Mouse (Mus musculus): ENCODE measurements around the gene Mansc4. TPM values are rescaled to one million over a fixed set of nuclear protein-coding genes. Genes with fewer than 3 reads are reported as not detected.

The Mansc4 gene
- under 1 TPM in 1 of 2 experiments, not detected in 1; 0.51 TPM for total RNA-seq (2021)
- long read RNA-seq, experiment 1, result 0 reads
- long read RNA-seq, experiment 2, result 0 reads

DNA sequence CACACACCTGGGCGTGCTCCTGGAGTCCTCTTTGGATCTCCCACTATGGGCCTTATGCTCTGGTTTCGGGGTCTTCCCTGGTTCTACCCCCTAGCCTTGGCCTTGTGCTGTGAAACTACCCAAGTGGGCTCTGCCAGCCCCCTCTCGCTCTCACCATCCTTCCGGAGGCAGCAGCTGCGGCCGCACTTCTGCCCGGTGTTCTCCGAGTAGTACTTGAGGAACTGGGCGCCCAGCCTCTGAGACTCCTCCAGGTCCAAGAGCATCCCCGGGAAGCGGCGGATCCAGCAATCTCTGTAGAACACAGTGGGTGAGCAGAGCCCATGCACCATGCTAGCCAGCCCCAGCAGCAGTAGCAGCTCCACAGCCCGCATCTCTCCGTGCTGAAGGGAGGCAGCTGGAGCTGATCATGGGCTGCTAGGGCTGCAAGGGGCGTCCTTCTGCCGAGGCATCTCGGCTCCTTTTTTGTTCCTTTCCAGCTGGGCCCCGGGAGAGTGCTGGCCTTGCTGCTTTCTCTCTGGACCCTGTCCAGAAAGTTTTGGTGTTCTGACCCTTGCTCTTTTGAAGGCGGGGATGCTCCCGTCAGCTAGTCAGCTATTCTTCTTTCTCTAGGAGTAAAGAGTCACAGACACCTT is at the start of gene Mansc4:
Mansc4 (minus strand) TSS at position 439 of the 632 bp plus-strand sequence.
- DNase-seq, result peak; percentile 42

DNA sequence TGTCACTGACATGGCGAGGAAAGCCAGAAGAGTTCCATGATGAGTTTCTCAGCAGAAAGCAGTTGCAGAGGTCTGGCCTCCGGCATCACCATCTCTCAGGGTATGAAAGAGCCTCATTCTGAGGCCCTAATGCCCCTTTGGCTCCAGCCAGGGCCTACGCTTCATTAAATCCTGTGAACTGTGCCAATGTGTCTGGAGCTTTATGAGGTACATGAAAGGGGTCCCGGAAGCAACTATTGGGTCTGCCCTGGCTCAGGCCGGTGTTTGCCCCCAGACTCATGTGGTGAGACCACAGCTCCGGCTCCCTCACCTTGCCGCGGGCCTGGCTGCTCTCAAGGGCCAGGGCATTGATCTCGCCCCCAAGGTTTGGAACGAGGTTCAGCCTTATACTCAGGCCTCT is 40.4 kb upstream of the Mansc4 start:
- DNase-seq, result no peak

DNA sequence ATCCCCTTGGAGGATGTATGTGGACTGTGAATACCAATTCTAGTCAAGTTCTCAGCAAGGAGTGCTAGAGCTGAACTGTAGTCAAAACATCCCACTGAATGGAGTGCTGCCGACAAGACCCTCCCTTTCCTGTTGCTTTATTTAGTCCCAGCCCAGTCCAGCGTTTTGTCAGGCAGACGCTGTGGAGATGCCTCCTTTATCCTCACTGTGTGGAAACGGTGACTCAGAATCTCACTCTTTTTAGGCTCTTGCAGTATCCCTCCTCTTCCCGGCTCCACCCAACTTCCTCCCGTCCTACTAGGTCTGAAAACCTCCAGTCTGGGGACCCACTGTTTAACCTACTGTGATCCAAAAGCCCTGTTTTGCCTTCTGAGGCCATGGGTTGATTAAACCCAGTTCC is 34.5 kb upstream of the Mansc4 start:
- no peak for DNase-seq

DNA sequence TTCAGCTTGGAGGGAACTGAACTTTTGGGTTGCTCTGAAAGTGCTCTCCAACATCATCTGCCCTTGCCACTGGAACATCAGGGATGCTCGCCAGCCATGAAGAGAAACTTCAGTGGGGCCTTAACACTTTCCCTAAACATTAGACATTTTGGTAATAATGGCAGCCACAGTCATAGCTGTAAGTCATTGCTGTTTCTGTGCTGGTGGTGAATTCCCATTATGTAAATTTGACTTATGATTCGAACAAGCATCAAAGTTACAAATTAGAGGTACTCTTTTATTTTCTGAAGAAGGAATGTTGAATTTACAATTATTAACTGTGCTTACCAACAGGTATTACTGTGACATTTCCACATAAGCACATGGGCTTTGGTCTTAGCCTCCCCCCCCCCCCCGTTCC is 31.4 kb upstream of the Mansc4 start:
- DNase-seq, result no peak

- no peak for DNase-seq
These were observed 30.9 kb upstream of the Mansc4 start for GRCm38 (mm10) chr6:147117764-147118163.

DNA sequence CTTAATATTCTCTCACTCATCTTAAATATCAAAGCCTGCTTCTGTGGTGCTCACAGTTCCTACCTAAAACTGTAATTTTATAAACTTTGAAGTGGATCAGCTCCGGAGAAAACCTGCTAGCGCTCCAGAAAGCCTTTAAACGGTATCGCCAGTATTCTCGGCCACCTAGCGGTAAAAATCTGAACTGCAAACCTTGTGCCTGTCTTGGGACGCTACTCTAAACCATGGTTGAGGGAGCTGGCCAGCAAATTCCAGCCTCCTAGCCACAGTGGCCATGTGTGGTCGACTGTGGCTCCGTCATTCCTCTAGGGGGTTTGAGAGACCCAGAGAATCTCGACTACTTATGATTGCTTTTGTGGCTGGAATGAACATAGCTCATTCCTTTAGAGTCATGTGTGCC is 29.7 kb upstream of the Mansc4 start:
- DNase-seq, result peak; percentile 91

DNA sequence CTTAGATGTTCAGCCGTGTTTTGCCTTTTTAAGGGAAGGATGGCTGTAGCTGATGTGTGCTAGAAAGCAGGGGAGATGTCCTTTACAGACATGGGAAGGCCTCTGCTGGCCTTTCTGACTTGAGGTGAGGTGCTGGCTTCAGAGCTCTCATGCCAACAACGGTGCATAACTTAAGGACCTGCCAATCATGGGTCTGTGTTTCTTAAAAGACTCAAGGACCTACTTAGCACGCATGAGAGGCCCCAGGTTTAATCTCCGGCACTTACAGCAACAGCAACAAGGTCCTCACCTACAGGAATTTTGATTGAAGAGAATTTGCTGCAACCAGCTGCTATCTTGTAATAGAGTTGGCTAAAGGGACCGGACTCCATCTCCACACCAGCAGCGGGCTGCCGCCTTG is 22.5 kb upstream of the Mansc4 start:
- no peak for DNase-seq

DNA sequence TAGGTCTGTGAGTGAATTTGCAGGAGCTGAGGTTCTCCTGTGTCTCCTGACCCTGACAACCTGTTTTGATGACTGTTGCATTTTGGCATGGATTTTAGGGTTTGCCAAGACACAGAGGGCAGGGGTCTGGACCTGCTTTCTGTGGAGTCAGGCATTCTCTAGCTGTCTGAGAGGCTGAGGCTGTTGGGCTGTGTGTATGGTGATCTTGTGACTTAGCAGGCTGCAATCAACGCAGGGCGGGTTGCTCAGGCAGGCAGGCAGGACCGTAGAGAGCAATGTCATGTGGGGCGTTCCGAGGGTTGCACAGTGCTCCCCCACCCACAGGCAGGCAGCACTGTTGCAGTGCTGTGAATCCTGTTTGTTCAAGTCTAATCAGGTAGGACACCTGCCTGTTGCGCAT is 19.9 kb upstream of the Mansc4 start:
- DNase-seq, result no peak

DNA sequence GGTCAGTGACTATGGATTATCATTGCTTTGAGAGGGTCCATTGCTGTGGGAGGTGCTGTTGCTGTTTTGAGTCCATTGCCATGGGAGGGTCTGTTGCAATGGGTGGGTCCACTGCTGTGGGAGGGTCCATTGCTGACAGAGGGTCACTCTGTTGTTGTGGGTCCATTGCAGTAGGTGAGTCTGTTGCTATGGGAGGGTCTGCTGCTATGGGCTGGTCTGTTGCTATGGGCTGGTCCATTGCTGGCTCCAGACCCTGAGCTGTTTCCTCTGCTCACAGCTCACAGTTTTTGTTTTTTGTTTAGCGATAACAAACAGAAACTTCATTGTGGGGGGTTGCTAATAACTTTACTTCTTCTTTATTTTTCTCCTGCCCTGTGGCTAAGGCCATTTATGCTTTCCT is 18.7 kb upstream of the Mansc4 start:
- DNase-seq, result no peak

DNA sequence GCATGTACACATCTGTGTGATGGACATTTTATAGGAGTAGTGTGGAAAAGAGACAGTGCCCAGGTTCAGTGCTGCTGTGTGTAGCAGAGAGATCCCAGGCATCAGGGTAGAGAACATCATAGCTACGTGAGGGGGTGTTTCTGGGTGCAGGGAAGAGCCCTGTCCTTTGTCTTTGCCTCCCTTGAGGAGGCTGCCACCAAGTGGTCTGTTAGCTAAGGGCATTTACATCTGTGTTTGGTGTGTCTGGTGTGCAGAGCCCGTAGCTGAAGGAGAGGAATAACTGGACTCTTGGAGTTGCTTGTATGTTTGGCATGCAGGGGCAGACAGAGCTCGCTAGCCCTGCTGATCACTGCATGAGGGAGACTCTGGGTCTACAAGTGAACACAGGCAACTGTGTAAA is 15.5 kb upstream of the Mansc4 start:
- DNase-seq, result no peak

- DNase-seq, result no peak
These were observed 12.8 kb upstream of the Mansc4 start for GRCm38 (mm10) chr6:147099458-147100277.

DNA sequence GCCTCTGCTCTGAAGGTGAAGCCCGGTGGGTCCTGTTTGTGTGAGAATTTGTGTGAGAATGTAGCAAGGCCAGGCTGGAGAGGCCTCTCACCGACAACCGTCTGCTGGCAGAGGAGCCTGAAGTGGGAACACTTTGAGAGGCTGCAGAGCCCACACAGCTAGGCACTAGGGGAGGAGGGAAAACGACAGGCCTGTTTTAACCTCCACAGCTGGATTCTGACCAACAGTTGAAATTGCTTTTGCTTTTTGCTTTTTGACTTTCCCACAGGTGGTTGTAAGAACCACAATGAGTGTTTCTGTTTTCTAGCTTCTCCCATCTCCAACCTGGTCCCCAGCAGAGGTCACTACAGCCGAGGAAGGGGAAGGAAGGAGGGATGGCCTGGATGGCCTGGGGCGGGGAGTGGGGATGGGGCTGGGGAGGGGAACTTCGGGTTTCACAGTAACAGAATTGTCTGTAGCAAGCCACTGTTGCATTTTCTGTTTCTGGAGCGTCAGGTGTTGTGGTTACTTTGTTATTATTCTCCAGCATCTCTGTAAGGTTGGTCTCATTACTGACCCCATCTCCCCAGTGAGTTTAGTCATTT is 10.6 kb upstream of the Mansc4 start:
- no peak for DNase-seq

GRCm38 (mm10) chr6:147096934-147097333 is 10.1 kb upstream of the Mansc4 start:
- DNase-seq, result no peak

- no peak for DNase-seq
These were observed 9.3 kb upstream of the Mansc4 start for GRCm38 (mm10) chr6:147096109-147096508.

GRCm38 (mm10) chr6:147094771-147095170 is 7.9 kb upstream of the Mansc4 start:
- DNase-seq, result no peak

- DNase-seq, result peak; percentile 71
These were observed 5.3 kb upstream of the Mansc4 start for GRCm38 (mm10) chr6:147092136-147092535.

DNA sequence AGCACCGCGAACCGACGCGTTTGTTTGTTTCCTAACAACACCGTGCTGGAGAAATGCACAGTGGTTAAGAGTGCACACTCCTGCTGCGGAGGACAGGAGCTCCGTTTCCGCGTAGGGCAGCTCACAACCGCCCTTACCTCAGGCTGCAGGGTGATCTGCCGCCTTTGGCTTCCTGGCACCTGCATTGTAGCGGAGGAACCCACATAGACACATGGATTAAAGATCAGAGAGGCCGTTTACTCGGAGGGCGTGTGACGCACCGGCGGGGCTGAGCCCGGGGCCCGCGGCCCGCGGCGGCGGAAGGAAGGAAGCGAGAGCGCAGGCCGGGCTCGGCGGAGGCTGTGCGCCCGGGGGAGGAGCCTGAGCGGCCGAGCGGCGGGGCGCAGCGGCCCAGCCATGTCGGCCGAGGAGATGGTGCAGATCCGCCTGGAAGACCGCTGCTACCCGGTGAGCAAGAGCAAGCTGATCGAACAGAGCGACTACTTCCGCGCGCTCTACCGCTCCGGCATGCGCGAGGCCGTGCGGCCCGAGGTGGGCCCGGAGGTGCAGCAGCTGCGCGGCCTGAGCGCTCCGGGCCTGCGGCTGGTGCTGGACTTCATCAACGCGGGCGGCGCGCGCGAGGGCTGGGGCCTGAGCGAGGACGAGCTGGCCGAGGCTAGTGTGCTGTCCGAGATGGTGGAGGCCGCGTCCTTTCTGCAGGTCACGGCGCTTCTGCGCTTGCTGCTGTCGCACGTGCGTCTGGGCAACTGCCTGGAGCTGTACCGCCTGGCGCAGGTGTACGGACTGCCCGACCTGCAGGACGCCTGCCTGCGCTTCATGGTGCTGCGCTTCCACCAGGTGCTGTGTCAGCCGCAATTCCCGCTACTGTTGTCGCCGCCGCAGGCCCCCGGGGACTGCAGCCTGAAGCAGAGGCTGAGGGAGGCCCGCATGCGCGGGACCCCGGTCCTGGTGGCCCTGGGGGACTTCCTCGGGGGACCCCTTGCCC is 4.6 kb upstream of the Mansc4 start, which contains the start of gene Klhl42:
Klhl42 (plus strand) TSS at position 244 of the 985 bp plus-strand sequence.
- peak; percentile 88 for DNase-seq

- no peak for DNase-seq
These were observed 3.4 kb upstream of the Mansc4 start for GRCm38 (mm10) chr6:147090191-147090590.

DNA sequence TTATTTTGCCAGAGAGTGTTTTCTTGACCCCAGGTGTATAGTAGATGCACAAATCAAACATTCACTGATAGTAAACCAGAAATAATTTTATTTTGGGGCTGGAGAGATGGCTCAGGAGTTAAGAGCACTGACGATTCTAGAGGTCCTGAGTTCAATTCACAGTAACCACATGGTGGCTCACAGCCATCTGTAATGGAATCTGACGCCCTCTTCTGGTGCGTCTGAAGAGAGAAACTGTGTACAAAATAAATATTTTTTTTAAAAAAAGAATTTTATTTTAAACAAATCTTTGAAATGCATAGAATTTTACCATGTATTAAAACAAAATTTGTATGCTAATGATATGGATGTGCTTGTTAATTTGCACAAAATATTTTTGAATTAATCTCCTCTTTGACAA is 1.7 kb upstream of the Mansc4 start:
- no peak for DNase-seq

- DNase-seq, result no peak
These were observed 904 bp upstream of the Mansc4 start for GRCm38 (mm10) chr6:147087736-147088135.

DNA sequence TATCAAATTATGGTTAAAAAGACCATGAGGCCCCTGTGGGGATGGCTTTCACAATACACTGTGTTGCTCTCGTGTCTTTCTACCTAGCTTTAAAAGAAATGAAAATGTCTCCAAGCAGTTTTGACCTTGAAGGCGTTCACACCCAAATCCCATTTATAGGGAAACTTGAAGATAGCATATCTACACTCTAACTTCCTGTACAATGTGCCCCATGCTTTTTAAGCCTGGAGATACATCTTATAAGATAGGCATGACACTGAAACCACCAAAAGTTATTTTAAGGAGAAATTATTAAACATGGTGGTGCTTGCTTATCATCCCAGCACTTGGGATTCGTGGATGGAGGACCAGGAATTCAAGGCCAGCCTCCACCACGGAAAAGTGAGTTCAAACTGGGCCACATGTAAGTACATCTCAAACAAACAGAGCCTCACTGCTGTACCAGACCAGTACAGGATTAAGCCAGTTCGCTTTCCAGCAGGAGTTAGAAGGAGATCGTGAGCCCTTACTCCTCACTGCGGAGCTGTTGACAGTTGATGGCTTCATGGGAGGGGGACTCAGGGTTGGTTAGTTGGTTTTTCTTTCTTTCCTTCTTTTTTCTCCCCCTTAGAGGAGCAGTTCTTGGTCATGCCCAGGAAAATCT is 1.3 kb downstream of the Mansc4 start:
- no peak for DNase-seq

GRCm38 (mm10) chr6:147079919-147080318 is 6.9 kb downstream of the Mansc4 start:
- no peak for DNase-seq

Data from adrenal gland, postnatal 10 days (tissue).